Mouse (Mus musculus) myocyte (in vitro differentiated cells): ENCODE data around the gene Smim4.

Experiments
- MAX ChIP-seq: IDR thresholded peaks from one replicate; pipeline ENCODE4 v1.6.1; 2011; ENCODE audit warnings: low read depth, mild to moderate bottlenecking, control low read depth
- POLR2A ChIP-seq: IDR thresholded peaks from one replicate; pipeline ENCODE4 v1.6.1; 2011; ENCODE audit warnings: low read depth, mild to moderate bottlenecking, control low read depth, moderate library complexity; ENCODE audit not compliant: insufficient read length
- TCF12 ChIP-seq: IDR thresholded peaks from one replicate; pipeline ENCODE4 v1.6.1; 2011; ENCODE audit warnings: mild to moderate bottlenecking, control low read depth; ENCODE audit not compliant: poor library complexity, insufficient read depth, severe bottlenecking
- USF1 ChIP-seq: IDR thresholded peaks from one replicate; pipeline ENCODE4 v1.6.1; 2011; ENCODE audit warnings: low read depth, mild to moderate bottlenecking, control low read depth, moderate library complexity

- TF ChIP-seq POLR2A (no peak), USF1 (no peak), MAX (no peak), TCF12 (no peak)
Observed at GRCm38 (mm10) chr14:31170963-31171362, 42.2 kb upstream of the Smim4 start.
